Mouse (Mus musculus): ENCODE data around the gene Kcnk7. TPM values are rescaled to one million over a fixed set of nuclear protein-coding genes. Genes with fewer than 3 reads are reported as not detected.

Kcnk7 gene
- polyA plus RNA-seq, 1 experiment from 2014 or later, result not detected

- Histone ChIP-seq H3K4me1 (ENCODE audit: control insufficient read depth, insufficient read depth, low read length) (peaks cover 3% of the 10 kb centered on the region; the same call in 1 of the 2 replicates), H3K9me3 (ENCODE audit: control insufficient read depth, low read length) (no peaks in the 10 kb centered on the region), H3K4me3 (ENCODE audit: low read depth, low read length) (no peak overlapping the region), H3K36me3 (ENCODE audit: control insufficient read depth, insufficient read depth, low read length) (peaks cover 5% of the 10 kb centered on the region), H3K4me2 (ENCODE audit: low read depth) (no peak overlapping the region; the same call in 1 of the 2 replicates), H3K9ac (ENCODE audit: low read length) (no peak overlapping the region), H3K27me3 (ENCODE audit: control insufficient read depth, insufficient read depth, low read length) (no peaks in the 10 kb centered on the region), H3K27ac (ENCODE audit: low read depth, low read length) (no peak overlapping the region)
- WGBS, result 17% methylated on average over 43 of the region's 43 CpGs
- ATAC-seq (ENCODE audit: insufficient read depth, low FRiP score, low TSS enrichment), result no peak; the same call in 1 of the 2 replicates
- DNase-seq (ENCODE audit: low spot score), result peak; percentile 54
These were observed 11.9 kb downstream of the Kcnk7 start for GRCm38 (mm10) chr19:5715793-5716688.

DNA sequence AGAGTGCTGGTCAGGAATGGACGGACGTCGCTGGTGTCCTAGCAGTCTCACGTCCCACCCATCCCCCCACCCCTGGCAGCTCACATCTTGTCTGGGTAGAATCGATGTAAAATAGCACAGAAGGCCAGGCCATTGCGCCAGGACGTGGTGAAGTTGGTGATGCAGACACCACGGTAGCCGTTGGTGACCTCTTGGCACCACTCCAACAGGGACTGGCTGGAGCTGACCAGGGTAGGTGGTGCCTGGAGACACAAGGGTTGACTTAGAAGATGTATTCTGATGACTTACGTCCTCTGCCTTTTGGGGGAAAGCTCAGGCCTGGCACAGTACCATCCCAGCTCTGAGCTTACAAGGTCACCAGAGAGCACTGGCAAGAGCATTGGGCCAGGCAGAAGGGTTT, 12.8 kb downstream of the Kcnk7 start:
- WGBS, result 75% methylated on average over 10 of the region's 10 CpGs
- Histone ChIP-seq H3K4me3 (ENCODE audit: low read depth, low read length) (no peak overlapping the region), H3K9ac (ENCODE audit: low read length) (no peak overlapping the region), H3K9me3 (ENCODE audit: control insufficient read depth, low read length) (no peaks in the 10 kb centered on the region), H3K4me2 (ENCODE audit: low read depth) (no peak overlapping the region), H3K36me3 (ENCODE audit: control insufficient read depth, insufficient read depth, low read length) (peaks cover 10% of the 10 kb centered on the region), H3K27me3 (ENCODE audit: control insufficient read depth, insufficient read depth, low read length) (no peaks in the 10 kb centered on the region), H3K27ac (ENCODE audit: low read depth, low read length) (no peak overlapping the region), H3K4me1 (ENCODE audit: control insufficient read depth, insufficient read depth, low read length) (peaks cover 3% of the 10 kb centered on the region; the same call in 1 of the 2 replicates)
- DNase-seq (ENCODE audit: low spot score) (no peak), ATAC-seq (ENCODE audit: insufficient read depth, low FRiP score, low TSS enrichment) (no peak)

DNA sequence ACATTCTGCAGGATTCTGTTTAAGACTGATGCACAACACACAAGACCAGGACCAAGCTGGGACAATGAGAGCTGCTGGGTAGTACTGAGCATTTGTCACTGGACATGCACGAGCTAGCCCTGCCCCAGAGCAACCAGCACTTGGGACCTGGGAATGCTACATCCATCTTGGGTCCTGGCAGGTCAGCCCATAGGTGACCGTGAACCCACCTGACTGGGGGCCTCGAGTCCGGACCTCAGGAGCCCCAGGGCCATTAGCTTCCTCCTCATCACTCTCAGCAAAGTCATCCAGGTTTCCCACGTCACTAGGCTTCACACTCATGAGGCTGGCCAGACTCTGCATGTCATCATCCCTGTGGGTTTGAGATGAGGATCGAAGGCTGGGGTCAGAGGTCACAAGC, 17.1 kb downstream of the Kcnk7 start:
- DNase-seq (ENCODE audit: low spot score) (no peak), ATAC-seq (ENCODE audit: insufficient read depth, low FRiP score, low TSS enrichment) (no peak)
- Histone ChIP-seq H3K9ac (ENCODE audit: low read length) (no peak overlapping the region), H3K27me3 (ENCODE audit: control insufficient read depth, insufficient read depth, low read length) (no peaks in the 10 kb centered on the region), H3K4me2 (ENCODE audit: low read depth) (no peak overlapping the region), H3K27ac (ENCODE audit: low read depth, low read length) (no peak overlapping the region), H3K4me3 (ENCODE audit: low read depth, low read length) (no peak overlapping the region), H3K36me3 (ENCODE audit: control insufficient read depth, insufficient read depth, low read length) (peaks cover 12% of the 10 kb centered on the region), H3K9me3 (ENCODE audit: control insufficient read depth, low read length) (no peaks in the 10 kb centered on the region), H3K4me1 (ENCODE audit: control insufficient read depth, insufficient read depth, low read length) (peaks cover 11% of the 10 kb centered on the region)
- WGBS, result 91% methylated on average over 6 of the region's 6 CpGs

DNA sequence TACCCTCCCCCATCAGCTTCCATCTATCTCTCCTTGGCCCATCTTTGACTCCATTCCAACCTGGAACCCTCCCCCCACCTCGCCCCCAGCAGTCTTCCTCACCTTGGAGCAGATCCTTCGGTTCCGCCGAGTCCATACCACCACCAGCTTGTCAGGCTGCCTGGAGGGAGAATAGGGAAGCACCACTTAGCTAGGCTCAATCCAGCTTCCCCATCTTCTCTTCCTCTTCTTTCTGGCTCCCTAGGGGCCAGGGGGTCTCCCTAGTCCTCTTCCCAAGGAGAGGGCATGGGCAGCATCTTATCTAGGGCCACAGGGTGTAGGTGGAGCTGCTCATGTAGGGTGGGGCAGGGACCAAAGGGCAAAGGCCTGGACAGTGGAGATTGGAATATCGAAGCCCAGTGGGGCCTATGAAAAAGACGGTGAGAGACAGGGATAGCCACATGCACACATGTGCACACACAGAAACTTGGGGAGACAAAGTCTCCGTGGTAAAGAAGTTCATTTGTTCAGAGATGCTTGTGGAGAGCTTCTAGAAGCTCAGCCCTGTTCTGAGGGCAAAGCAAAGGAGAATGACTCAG, 18.8 kb downstream of the Kcnk7 start:
- peaks cover 18% of the 10 kb centered on the region for H3K4me1 ChIP-seq (ENCODE audit: control insufficient read depth, insufficient read depth, low read length)
- peaks cover 12% of the 10 kb centered on the region for H3K36me3 ChIP-seq (ENCODE audit: control insufficient read depth, insufficient read depth, low read length)
- H3K27ac ChIP-seq (ENCODE audit: low read depth, low read length), result no peak overlapping the region
- 92% methylated on average over 7 of the region's 7 CpGs for WGBS
- H3K4me2 ChIP-seq (ENCODE audit: low read depth), result no peak overlapping the region
- H3K27me3 ChIP-seq (ENCODE audit: control insufficient read depth, insufficient read depth, low read length), result no peaks in the 10 kb centered on the region
- no peak overlapping the region for H3K9ac ChIP-seq (ENCODE audit: low read length)
- no peak for ATAC-seq (ENCODE audit: insufficient read depth, low FRiP score, low TSS enrichment)
- no peak for DNase-seq (ENCODE audit: low spot score)
- no peaks in the 10 kb centered on the region for H3K9me3 ChIP-seq (ENCODE audit: control insufficient read depth, low read length)
- H3K4me3 ChIP-seq (ENCODE audit: low read depth, low read length), result no peak overlapping the region

GRCm38 (mm10) chr19:5723934-5724548, 19.9 kb downstream of the Kcnk7 start:
- DNase-seq (ENCODE audit: low spot score), result no peak
- ATAC-seq (ENCODE audit: insufficient read depth, low FRiP score, low TSS enrichment), result no peak
- 75% methylated on average over 4 of the region's 4 CpGs for WGBS
- H3K27me3 ChIP-seq (ENCODE audit: control insufficient read depth, insufficient read depth, low read length), result no peaks in the 10 kb centered on the region
- H3K4me2 ChIP-seq (ENCODE audit: low read depth), result no peak overlapping the region
- H3K36me3 ChIP-seq (ENCODE audit: control insufficient read depth, insufficient read depth, low read length), result peaks cover 12% of the 10 kb centered on the region
- no peak overlapping the region for H3K4me3 ChIP-seq (ENCODE audit: low read depth, low read length)
- peaks cover 26% of the 10 kb centered on the region for H3K4me1 ChIP-seq (ENCODE audit: control insufficient read depth, insufficient read depth, low read length)
- no peak overlapping the region for H3K27ac ChIP-seq (ENCODE audit: low read depth, low read length)
- no peak overlapping the region for H3K9ac ChIP-seq (ENCODE audit: low read length)
- H3K9me3 ChIP-seq (ENCODE audit: control insufficient read depth, low read length), result no peaks in the 10 kb centered on the region

GRCm38 (mm10) chr19:5724549-5724941, 20.4 kb downstream of the Kcnk7 start:
- no peak overlapping the region for H3K9ac ChIP-seq (ENCODE audit: low read length)
- DNase-seq (ENCODE audit: low spot score), result no peak
- no peak overlapping the region for H3K4me3 ChIP-seq (ENCODE audit: low read depth, low read length)
- no peak for ATAC-seq (ENCODE audit: insufficient read depth, low FRiP score, low TSS enrichment)
- WGBS, result 71% methylated on average over 7 of the region's 7 CpGs
- H3K27ac ChIP-seq (ENCODE audit: low read depth, low read length), result no peak overlapping the region
- H3K36me3 ChIP-seq (ENCODE audit: control insufficient read depth, insufficient read depth, low read length), result peaks cover 12% of the 10 kb centered on the region
- no peak overlapping the region for H3K4me2 ChIP-seq (ENCODE audit: low read depth)
- no peaks in the 10 kb centered on the region for H3K9me3 ChIP-seq (ENCODE audit: control insufficient read depth, low read length)
- peaks cover 26% of the 10 kb centered on the region for H3K4me1 ChIP-seq (ENCODE audit: control insufficient read depth, insufficient read depth, low read length)
- no peaks in the 10 kb centered on the region for H3K27me3 ChIP-seq (ENCODE audit: control insufficient read depth, insufficient read depth, low read length)

GRCm38 (mm10) chr19:5725029-5725707, 21.0 kb downstream of the Kcnk7 start:
- H3K9me3 ChIP-seq (ENCODE audit: control insufficient read depth, low read length), result no peaks in the 10 kb centered on the region
- peaks cover 31% of the 10 kb centered on the region for H3K4me1 ChIP-seq (ENCODE audit: control insufficient read depth, insufficient read depth, low read length)
- H3K27ac ChIP-seq (ENCODE audit: low read depth, low read length), result no peak overlapping the region
- peak overlapping the region; percentile 50 for H3K4me2 ChIP-seq (ENCODE audit: low read depth)
- DNase-seq (ENCODE audit: low spot score) (no peak), ATAC-seq (ENCODE audit: insufficient read depth, low FRiP score, low TSS enrichment) (no peak)
- 79% methylated on average over 12 of the region's 12 CpGs for WGBS
- no peaks in the 10 kb centered on the region for H3K27me3 ChIP-seq (ENCODE audit: control insufficient read depth, insufficient read depth, low read length)
- H3K36me3 ChIP-seq (ENCODE audit: control insufficient read depth, insufficient read depth, low read length), result peaks cover 12% of the 10 kb centered on the region
- no peak overlapping the region; the same call in 1 of the 2 replicates for H3K9ac ChIP-seq (ENCODE audit: low read length)
- H3K4me3 ChIP-seq (ENCODE audit: low read depth, low read length), result peak overlapping the region; percentile 5

GRCm38 (mm10) chr19:5725767-5726515, 21.8 kb downstream of the Kcnk7 start, which contains the start of gene Ehbp1l1:
Gene Ehbp1l1 (minus strand): TSS chr19:5726317.
- peak; percentile 62 for DNase-seq (ENCODE audit: low spot score)

More at GRCm38 (mm10) chr19:5725767-5726515, 21.8 kb downstream of the Kcnk7 start, which contains the start of gene Ehbp1l1:
- Histone ChIP-seq H3K36me3 (ENCODE audit: control insufficient read depth, insufficient read depth, low read length) (peaks cover 7% of the 10 kb centered on the region), H3K4me1 (ENCODE audit: control insufficient read depth, insufficient read depth, low read length) (peaks cover 39% of the 10 kb centered on the region), H3K9ac (ENCODE audit: low read length) (peak within 1 kb of the TSS; percentile 14), H3K27ac (ENCODE audit: low read depth, low read length) (no peak within 1 kb of the TSS), H3K27me3 (ENCODE audit: control insufficient read depth, insufficient read depth, low read length) (no peaks in the 10 kb centered on the region), H3K4me2 (ENCODE audit: low read depth) (peak within 1 kb of the TSS; percentile 50), H3K4me3 (ENCODE audit: low read depth, low read length) (peak within 1 kb of the TSS; percentile 5), H3K9me3 (ENCODE audit: control insufficient read depth, low read length) (no peaks in the 10 kb centered on the region)
- WGBS, result 13% methylated on average over 48 of the region's 49 CpGs
- ATAC-seq (ENCODE audit: insufficient read depth, low FRiP score, low TSS enrichment), result no peak
